Mouse (Mus musculus) cerebellum, postnatal 36 days (tissue): ENCODE measurements around the gene Ubac1.

ENCODE experiments used
- DNase-seq, 2 experiments: peaks; one replicate each; pipeline ENCODE4 v3.0.0; 2021 to 2022; ENCODE audit warnings: mixed read lengths in 2 of 2

The Ubac1 gene

GRCm38 (mm10) chr2:26022626-26023025 lies 1.1 kb upstream of the Ubac1 start:
- no peak for DNase-seq

- DNase-seq, result no peak
Observed at GRCm38 (mm10) chr2:26022258-26022565, 665 bp upstream of the Ubac1 start.

GRCm38 (mm10) chr2:26020714-26021560 lies 610 bp downstream of the Ubac1 start:
- peak; percentile 83 to 89 for DNase-seq

- no peak for DNase-seq
Observed at GRCm38 (mm10) chr2:26019923-26020322, 1.6 kb downstream of the Ubac1 start.

- DNase-seq, result no peak
Observed at GRCm38 (mm10) chr2:26017326-26017725, 4.2 kb downstream of the Ubac1 start.

GRCm38 (mm10) chr2:26013674-26014073 lies 7.9 kb downstream of the Ubac1 start:
- DNase-seq, result no peak

GRCm38 (mm10) chr2:26011420-26011819 lies 10.1 kb downstream of the Ubac1 start:
- DNase-seq, result no peak

GRCm38 (mm10) chr2:26002001-26002400 lies 19.5 kb downstream of the Ubac1 start:
- peak; percentile 85 for DNase-seq

- no peak for DNase-seq
Observed at GRCm38 (mm10) chr2:26001136-26001535, 20.4 kb downstream of the Ubac1 start.

GRCm38 (mm10) chr2:25997716-25998115 lies 23.8 kb downstream of the Ubac1 start:
- peak; percentile 35 to 37 for DNase-seq

- no peak for DNase-seq
Observed at GRCm38 (mm10) chr2:25994791-25995190, 26.8 kb downstream of the Ubac1 start.

GRCm38 (mm10) chr2:25992285-25992684 lies 29.3 kb downstream of the Ubac1 start:
- no peak for DNase-seq

GRCm38 (mm10) chr2:25989651-25990050 lies 31.9 kb downstream of the Ubac1 start:
- no peak for DNase-seq

GRCm38 (mm10) chr2:25987817-25988216 lies 33.7 kb downstream of the Ubac1 start:
- DNase-seq, result no peak

- no peak for DNase-seq
Observed at GRCm38 (mm10) chr2:25986601-25987000, 34.9 kb downstream of the Ubac1 start.

- peak; percentile 100 for DNase-seq
Observed at GRCm38 (mm10) chr2:25983159-25983907, 38.2 kb downstream of the Ubac1 start, which contains the start of gene Camsap1. Camsap1 (minus strand) TSS chr2:25983282.

GRCm38 (mm10) chr2:25982426-25983091 lies 39.0 kb downstream of the Ubac1 start:
- peak in 1 of 2 experiments; percentile 63 for DNase-seq

- peak; percentile 75 to 76 for DNase-seq
Observed at GRCm38 (mm10) chr2:25982052-25982425, 39.5 kb downstream of the Ubac1 start.

- DNase-seq, result no peak
Observed at GRCm38 (mm10) chr2:25978997-25979396, 42.5 kb downstream of the Ubac1 start.

GRCm38 (mm10) chr2:25977587-25978239 lies 43.8 kb downstream of the Ubac1 start:
- DNase-seq, result no peak

GRCm38 (mm10) chr2:25975141-25975770 lies 46.3 kb downstream of the Ubac1 start:
- no peak for DNase-seq

- peak; percentile 80 to 81 for DNase-seq
Observed at GRCm38 (mm10) chr2:25970426-25970825, 51.1 kb downstream of the Ubac1 start.
